Mouse (Mus musculus): Measurements from ENCODE around the gene Elf1. TPM values are rescaled to one million over a fixed set of nuclear protein-coding genes. Genes with fewer than 3 reads are reported as not detected.

Gene Elf1
- polyA plus RNA-seq, 1 experiment from 2014 or later = 1.9 TPM

GRCm38 (mm10) chr14:79516751-79517150 is 35.8 kb downstream of the Elf1 start:
- no peaks in the 10 kb centered on the region for H3K27me3 ChIP-seq (replicated peaks; ENCODE audit: control insufficient read depth, insufficient read depth, low read length)
- H3K4me2 ChIP-seq (ENCODE audit: low read length) = no peak overlapping the region
- no peaks in the 10 kb centered on the region for H3K4me1 ChIP-seq (ENCODE audit: control insufficient read depth, insufficient read depth, low read length)
- no peak for DNase-seq (ENCODE audit: low spot score)
- no peak overlapping the region for H3K4me3 ChIP-seq (ENCODE audit: low read depth, low read length)
- H3K9ac ChIP-seq (ENCODE audit: low read length) = no peak overlapping the region
- no peak for ATAC-seq
- no peaks in the 10 kb centered on the region for H3K36me3 ChIP-seq (ENCODE audit: control insufficient read depth, insufficient read depth, low read length)
- 79% methylated on average over 2 of the region's 2 CpGs for WGBS
- no peak overlapping the region for H3K27ac ChIP-seq (ENCODE audit: low read depth, low read length)
- H3K9me3 ChIP-seq (replicated peaks; ENCODE audit: control insufficient read depth, low read length) = no peaks in the 10 kb centered on the region

DNA sequence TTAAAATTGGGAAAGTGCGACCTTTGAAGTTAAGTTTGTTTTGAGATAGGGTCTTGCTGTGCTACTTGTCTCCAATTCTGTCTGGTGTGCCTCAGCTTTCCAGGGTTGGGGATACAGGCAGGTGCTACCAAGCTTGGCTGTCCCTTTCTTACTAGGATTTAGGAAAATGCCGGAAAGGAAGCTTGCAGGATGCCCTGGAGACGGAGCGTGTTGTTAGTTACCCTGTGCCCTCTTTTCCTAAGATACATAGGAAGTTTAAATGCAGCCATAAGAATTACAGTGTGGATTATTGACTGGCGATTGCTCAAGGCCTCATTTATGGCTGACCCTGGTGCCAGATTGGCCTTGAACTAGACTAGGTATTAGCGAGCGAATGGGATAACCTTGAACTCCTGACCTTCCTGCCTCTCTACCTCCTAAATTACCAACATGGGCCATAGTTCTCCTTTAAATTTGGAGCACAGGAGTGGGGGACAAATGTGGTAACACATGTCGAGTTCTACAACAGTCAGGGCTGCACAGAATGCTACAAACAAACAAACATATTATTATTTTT is 36.3 kb downstream of the Elf1 start:
- no peak overlapping the region for H3K4me2 ChIP-seq (ENCODE audit: low read length)
- H3K9me3 ChIP-seq (replicated peaks; ENCODE audit: control insufficient read depth, low read length) = no peaks in the 10 kb centered on the region
- no peak overlapping the region for H3K27ac ChIP-seq (ENCODE audit: low read depth, low read length)
- H3K9ac ChIP-seq (ENCODE audit: low read length) = no peak overlapping the region
- no peak overlapping the region for H3K4me3 ChIP-seq (ENCODE audit: low read depth, low read length)
- H3K4me1 ChIP-seq (ENCODE audit: control insufficient read depth, insufficient read depth, low read length) = no peaks in the 10 kb centered on the region
- no peak for DNase-seq (ENCODE audit: low spot score)
- no peaks in the 10 kb centered on the region for H3K27me3 ChIP-seq (replicated peaks; ENCODE audit: control insufficient read depth, insufficient read depth, low read length)
- 94% methylated on average over 8 of the region's 8 CpGs for whole genome bisulfite sequencing
- H3K36me3 ChIP-seq (ENCODE audit: control insufficient read depth, insufficient read depth, low read length) = no peaks in the 10 kb centered on the region
- ATAC-seq = no peak

GRCm38 (mm10) chr14:79518123-79518522 is 37.1 kb downstream of the Elf1 start:
- no peaks in the 10 kb centered on the region for H3K27me3 ChIP-seq (replicated peaks; ENCODE audit: control insufficient read depth, insufficient read depth, low read length)
- no peak overlapping the region for H3K27ac ChIP-seq (ENCODE audit: low read depth, low read length)
- H3K4me1 ChIP-seq (ENCODE audit: control insufficient read depth, insufficient read depth, low read length) = no peaks in the 10 kb centered on the region
- H3K9me3 ChIP-seq (replicated peaks; ENCODE audit: control insufficient read depth, low read length) = no peaks in the 10 kb centered on the region
- no peak for ATAC-seq
- no peaks in the 10 kb centered on the region for H3K36me3 ChIP-seq (ENCODE audit: control insufficient read depth, insufficient read depth, low read length)
- DNase-seq (ENCODE audit: low spot score) = no peak
- H3K4me3 ChIP-seq (ENCODE audit: low read depth, low read length) = no peak overlapping the region
- 87% methylated on average over 2 of the region's 2 CpGs for WGBS
- H3K9ac ChIP-seq (ENCODE audit: low read length) = no peak overlapping the region
- no peak overlapping the region for H3K4me2 ChIP-seq (ENCODE audit: low read length)

GRCm38 (mm10) chr14:79518761-79519662 is 38.0 kb downstream of the Elf1 start:
- Histone ChIP-seq H3K4me3 (ENCODE audit: low read depth, low read length) (no peak overlapping the region), H3K36me3 (ENCODE audit: control insufficient read depth, insufficient read depth, low read length) (no peaks in the 10 kb centered on the region), H3K9me3 (replicated peaks; ENCODE audit: control insufficient read depth, low read length) (no peaks in the 10 kb centered on the region), H3K4me2 (ENCODE audit: low read length) (no peak overlapping the region), H3K27me3 (replicated peaks; ENCODE audit: control insufficient read depth, insufficient read depth, low read length) (no peaks in the 10 kb centered on the region), H3K4me1 (ENCODE audit: control insufficient read depth, insufficient read depth, low read length) (no peaks in the 10 kb centered on the region), H3K27ac (ENCODE audit: low read depth, low read length) (no peak overlapping the region), H3K9ac (ENCODE audit: low read length) (no peak overlapping the region)
- DNase-seq (ENCODE audit: low spot score) = peak; percentile 4
- ATAC-seq = no peak
- 53% methylated on average over 19 of the region's 19 CpGs for WGBS

- Histone ChIP-seq H3K27me3 (replicated peaks; ENCODE audit: control insufficient read depth, insufficient read depth, low read length) (no peaks in the 10 kb centered on the region), H3K36me3 (ENCODE audit: control insufficient read depth, insufficient read depth, low read length) (no peaks in the 10 kb centered on the region), H3K27ac (ENCODE audit: low read depth, low read length) (no peak overlapping the region), H3K9ac (ENCODE audit: low read length) (no peak overlapping the region), H3K4me1 (ENCODE audit: control insufficient read depth, insufficient read depth, low read length) (no peaks in the 10 kb centered on the region), H3K9me3 (replicated peaks; ENCODE audit: control insufficient read depth, low read length) (no peaks in the 10 kb centered on the region), H3K4me2 (ENCODE audit: low read length) (no peak overlapping the region), H3K4me3 (ENCODE audit: low read depth, low read length) (no peak overlapping the region)
- DNase-seq (ENCODE audit: low spot score) (no peak), ATAC-seq (no peak)
- WGBS = 8% methylated on average over 1 of the region's 1 CpGs
These were observed 38.6 kb downstream of the Elf1 start for GRCm38 (mm10) chr14:79519663-79519975.

GRCm38 (mm10) chr14:79520612-79521011 is 39.6 kb downstream of the Elf1 start:
- Histone ChIP-seq H3K36me3 (ENCODE audit: control insufficient read depth, insufficient read depth, low read length) (no peaks in the 10 kb centered on the region), H3K27ac (ENCODE audit: low read depth, low read length) (no peak overlapping the region), H3K4me2 (ENCODE audit: low read length) (no peak overlapping the region), H3K27me3 (replicated peaks; ENCODE audit: control insufficient read depth, insufficient read depth, low read length) (no peaks in the 10 kb centered on the region), H3K4me1 (ENCODE audit: control insufficient read depth, insufficient read depth, low read length) (no peaks in the 10 kb centered on the region), H3K9ac (ENCODE audit: low read length) (no peak overlapping the region), H3K9me3 (replicated peaks; ENCODE audit: control insufficient read depth, low read length) (no peaks in the 10 kb centered on the region), H3K4me3 (ENCODE audit: low read depth, low read length) (no peak overlapping the region)
- ATAC-seq (no peak), DNase-seq (ENCODE audit: low spot score) (no peak)

DNA sequence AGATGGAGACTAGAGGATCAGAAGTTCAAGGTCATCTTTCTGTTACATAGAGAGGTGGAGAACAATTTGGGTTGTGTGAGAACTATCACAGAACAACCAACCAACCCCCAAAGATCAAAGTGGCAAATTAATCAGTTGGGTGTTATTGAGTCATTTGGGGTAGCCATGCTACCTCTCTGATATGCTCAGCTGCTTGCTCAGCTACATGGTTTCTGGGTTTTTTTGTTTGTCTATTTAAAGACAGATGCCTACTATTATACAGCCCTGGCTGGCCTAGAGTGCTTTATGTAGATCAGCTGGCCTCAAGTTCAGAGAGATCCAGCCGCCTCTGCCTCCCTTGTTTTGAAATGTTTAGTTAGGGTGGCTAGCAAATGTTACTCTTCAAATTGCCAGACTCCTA is 40.1 kb downstream of the Elf1 start:
- no peaks in the 10 kb centered on the region for H3K36me3 ChIP-seq (ENCODE audit: control insufficient read depth, insufficient read depth, low read length)
- WGBS = 83% methylated on average over 1 of the region's 1 CpGs
- DNase-seq (ENCODE audit: low spot score) (no peak), ATAC-seq (no peak)
- H3K27ac ChIP-seq (ENCODE audit: low read depth, low read length) = no peak overlapping the region
- no peak overlapping the region for H3K9ac ChIP-seq (ENCODE audit: low read length)
- no peaks in the 10 kb centered on the region for H3K4me1 ChIP-seq (ENCODE audit: control insufficient read depth, insufficient read depth, low read length)
- H3K27me3 ChIP-seq (replicated peaks; ENCODE audit: control insufficient read depth, insufficient read depth, low read length) = no peaks in the 10 kb centered on the region
- H3K9me3 ChIP-seq (replicated peaks; ENCODE audit: control insufficient read depth, low read length) = no peaks in the 10 kb centered on the region
- H3K4me3 ChIP-seq (ENCODE audit: low read depth, low read length) = no peak overlapping the region
- H3K4me2 ChIP-seq (ENCODE audit: low read length) = no peak overlapping the region

DNA sequence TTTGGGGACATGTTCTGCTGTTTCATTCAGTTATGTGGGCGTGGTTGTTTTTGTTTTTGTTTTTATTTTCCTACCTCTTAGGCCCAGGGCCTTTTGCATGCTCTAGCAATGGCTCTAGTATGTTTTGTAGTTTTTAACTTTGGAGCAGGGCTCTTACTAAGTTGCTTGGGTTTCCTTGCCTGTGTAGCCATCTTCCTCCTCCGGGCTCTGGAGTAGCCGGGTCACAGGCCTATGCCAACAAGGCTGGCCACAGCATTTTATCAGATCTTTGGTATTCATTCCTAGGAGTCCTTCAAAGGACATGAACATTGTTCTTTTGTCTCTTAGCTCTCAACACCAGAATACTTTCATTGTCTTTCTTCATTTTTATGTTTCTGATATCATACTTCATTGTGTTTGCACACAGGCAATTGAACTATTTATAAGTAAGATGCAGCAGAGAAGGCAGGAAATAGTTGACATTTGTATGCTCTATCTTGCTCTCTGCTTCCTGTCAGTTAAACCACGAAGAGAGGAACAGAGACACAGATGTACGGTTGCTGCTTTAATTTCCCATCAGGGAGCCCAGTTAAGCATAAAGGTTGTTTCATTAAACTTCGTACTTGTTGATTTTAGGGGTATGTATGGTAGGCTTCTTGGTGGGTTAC is 40.6 kb downstream of the Elf1 start:
- Histone ChIP-seq H3K9me3 (replicated peaks; ENCODE audit: control insufficient read depth, low read length) (no peaks in the 10 kb centered on the region), H3K4me3 (ENCODE audit: low read depth, low read length) (no peak overlapping the region), H3K27ac (ENCODE audit: low read depth, low read length) (no peak overlapping the region), H3K27me3 (replicated peaks; ENCODE audit: control insufficient read depth, insufficient read depth, low read length) (no peaks in the 10 kb centered on the region), H3K36me3 (ENCODE audit: control insufficient read depth, insufficient read depth, low read length) (no peaks in the 10 kb centered on the region), H3K4me1 (ENCODE audit: control insufficient read depth, insufficient read depth, low read length) (no peaks in the 10 kb centered on the region), H3K4me2 (ENCODE audit: low read length) (no peak overlapping the region), H3K9ac (ENCODE audit: low read length) (no peak overlapping the region)
- WGBS = 86% methylated on average over 6 of the region's 6 CpGs
- no peak for DNase-seq (ENCODE audit: low spot score)
- no peak for ATAC-seq

DNA sequence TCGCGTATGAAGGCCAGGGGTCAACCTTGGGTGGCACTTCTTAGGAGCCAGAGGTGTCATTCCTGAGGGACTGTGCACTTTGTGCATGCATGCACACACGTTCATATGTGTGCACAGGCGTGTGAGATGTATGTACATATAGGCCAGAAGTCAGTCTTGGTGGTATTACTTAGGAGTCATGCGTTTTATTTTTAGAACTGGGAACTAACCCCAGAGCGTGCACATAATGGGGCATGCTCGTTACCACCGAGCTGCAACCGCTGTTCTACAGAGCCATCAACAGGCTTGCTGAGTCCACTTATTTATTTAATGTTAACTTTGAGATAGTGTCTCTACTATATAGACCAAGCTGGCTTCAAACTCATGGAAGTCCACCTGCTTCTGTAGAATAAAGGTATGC is 41.4 kb downstream of the Elf1 start:
- DNase-seq (ENCODE audit: low spot score) (no peak), ATAC-seq (no peak)
- no peak overlapping the region for H3K4me3 ChIP-seq (ENCODE audit: low read depth, low read length)
- no peaks in the 10 kb centered on the region for H3K4me1 ChIP-seq (ENCODE audit: control insufficient read depth, insufficient read depth, low read length)
- no peak overlapping the region for H3K9ac ChIP-seq (ENCODE audit: low read length)
- no peaks in the 10 kb centered on the region for H3K27me3 ChIP-seq (replicated peaks; ENCODE audit: control insufficient read depth, insufficient read depth, low read length)
- no peak overlapping the region for H3K27ac ChIP-seq (ENCODE audit: low read depth, low read length)
- no peaks in the 10 kb centered on the region for H3K36me3 ChIP-seq (ENCODE audit: control insufficient read depth, insufficient read depth, low read length)
- H3K9me3 ChIP-seq (replicated peaks; ENCODE audit: control insufficient read depth, low read length) = no peaks in the 10 kb centered on the region
- no peak overlapping the region for H3K4me2 ChIP-seq (ENCODE audit: low read length)
- WGBS = 89% methylated on average over 9 of the region's 9 CpGs
